ENCODE assay signal across 8 mouse cellular contexts in the genomic region with DNA sequence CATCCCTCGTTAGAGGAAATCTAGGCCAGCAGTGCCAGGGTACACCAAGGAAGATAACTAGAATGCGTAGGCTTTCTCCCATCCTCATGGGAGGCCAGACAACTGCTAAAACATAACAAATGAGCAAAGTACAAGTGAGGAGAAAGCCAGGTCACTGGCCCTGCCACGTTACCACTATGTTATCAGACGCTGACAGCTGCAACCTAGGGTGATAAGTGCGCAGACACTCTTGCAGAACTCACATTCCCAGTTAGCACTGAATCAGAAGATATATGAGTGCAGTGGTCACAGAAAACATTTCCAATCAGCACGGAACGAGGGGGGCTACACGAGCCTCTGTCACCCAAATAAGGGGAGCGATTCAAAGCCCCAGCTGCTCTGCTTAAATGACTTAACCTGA. TPM values are rescaled to one million over a fixed set of nuclear protein-coding genes. Genes with fewer than 3 reads are reported as not detected.
A peak's percentile ranks its signal among the peaks of the same experiment; 100 is the strongest.
DNase-seq lines count a peak whose midpoint lies in the region; ATAC-seq and TF ChIP-seq lines count a peak whose summit lies in the region.

No protein-coding gene starts in this region.

- H3K4me2 ChIP-seq in kidney, embryonic 15.5 days, result peak overlapping the region; percentile 88
- peak overlapping the region; percentile 92 for H3K4me2 ChIP-seq in limb, embryonic 12.5 days

- no peaks in the 10 kb centered on the region for H3K27me3 ChIP-seq in kidney, embryonic 15.5 days
- H3K27me3 ChIP-seq in embryonic facial prominence, embryonic 10.5 days (replicated peaks; ENCODE audit: low read depth, poor library complexity, severe bottlenecking), result no peaks in the 10 kb centered on the region
- no peaks in the 10 kb centered on the region for H3K27me3 ChIP-seq in limb, embryonic 12.5 days
- no peaks in the 10 kb centered on the region for H3K27me3 ChIP-seq in small intestine, adult 2 months (ENCODE audit: control insufficient read depth, insufficient read depth, low read length)

- DNase-seq in kidney, adult 18-20 months, result no peak
- DNase-seq in embryonic facial prominence, embryonic 10.5 days (ENCODE audit: low spot score), result no peak
- DNase-seq in gastrocnemius, postnatal 4 days (ENCODE audit: low spot score in 2 of 2), result no peak
- DNase-seq in cerebellum, postnatal 14 days, result no peak
- DNase-seq in kidney, postnatal 4 days, result no peak

- peaks cover 40% of the 10 kb centered on the region for H3K36me3 ChIP-seq in kidney, embryonic 15.5 days
- H3K36me3 ChIP-seq in embryonic facial prominence, embryonic 10.5 days (replicated peaks), result peaks cover 44% of the 10 kb centered on the region
- H3K36me3 ChIP-seq in limb, embryonic 12.5 days, result peaks cover 40% of the 10 kb centered on the region
- peaks cover 33% of the 10 kb centered on the region for H3K36me3 ChIP-seq in small intestine, adult 2 months (ENCODE audit: control insufficient read depth, insufficient read depth, low read length)

- H3K9me3 ChIP-seq in kidney, embryonic 15.5 days (replicated peaks), result no peaks in the 10 kb centered on the region
- no peaks in the 10 kb centered on the region for H3K9me3 ChIP-seq in embryonic facial prominence, embryonic 10.5 days
- H3K9me3 ChIP-seq in limb, embryonic 12.5 days, result no peaks in the 10 kb centered on the region

- no peak overlapping the region for H3K9ac ChIP-seq in kidney, embryonic 15.5 days
- no peak overlapping the region for H3K9ac ChIP-seq in limb, embryonic 12.5 days (replicated peaks)

- no peak; the same call in 1 of the 2 replicates for ATAC-seq in kidney, embryonic 15.5 days (replicated peaks; ENCODE audit: low FRiP score)
- ATAC-seq in limb, embryonic 12.5 days (ENCODE audit: insufficient number of reproducible peaks, insufficient read depth, low FRiP score, low TSS enrichment, low read depth), result no peak

- peaks cover 18% of the 10 kb centered on the region for H3K4me1 ChIP-seq in kidney, embryonic 15.5 days
- peaks cover 18% of the 10 kb centered on the region for H3K4me1 ChIP-seq in embryonic facial prominence, embryonic 10.5 days
- H3K4me1 ChIP-seq in limb, embryonic 12.5 days (replicated peaks), result peaks cover 15% of the 10 kb centered on the region
- H3K4me1 ChIP-seq in small intestine, adult 2 months (ENCODE audit: control insufficient read depth, insufficient read depth, insufficient read length, low read length), result peaks cover 9% of the 10 kb centered on the region

- H3K27ac ChIP-seq in kidney, embryonic 15.5 days, result no peak overlapping the region
- no peak overlapping the region for H3K27ac ChIP-seq in embryonic facial prominence, embryonic 10.5 days (replicated peaks)
- no peak overlapping the region for H3K27ac ChIP-seq in limb, embryonic 12.5 days
- H3K27ac ChIP-seq in small intestine, adult 2 months (ENCODE audit: insufficient read depth, low read depth, low read length), result peak overlapping the region; percentile 91

- no peak for TF ChIP-seq CTCF in small intestine, adult 2 months (IDR thresholded peaks at IDR 0.05; ENCODE audit: extremely low read depth, insufficient read length, insufficient replicate concordance, low read depth, low read length)

- 73% methylated on average over 9 of the region's 9 CpGs for WGBS in kidney, embryonic 15.5 days
- WGBS in embryonic facial prominence, embryonic 10.5 days, result 87% methylated on average over 9 of the region's 9 CpGs
- WGBS in limb, embryonic 12.5 days, result 85% methylated on average over 9 of the region's 9 CpGs
- WGBS in small intestine, adult 2 months, result 37% methylated on average over 9 of the region's 9 CpGs

- TF ChIP-seq POLR2A in small intestine, adult 2 months (IDR thresholded peaks at IDR 0.05; ENCODE audit: low read depth, low read length), result no peak

- H3K4me3 ChIP-seq in kidney, embryonic 15.5 days (replicated peaks), result peak overlapping the region; percentile 94
- peak overlapping the region; percentile 98 for H3K4me3 ChIP-seq in embryonic facial prominence, embryonic 10.5 days
- H3K4me3 ChIP-seq in limb, embryonic 12.5 days (replicated peaks), result peak overlapping the region; percentile 99
- peak overlapping the region; percentile 44 for H3K4me3 ChIP-seq in small intestine, adult 2 months (ENCODE audit: low read depth, low read length)

RNA-seq across cellular contexts. Expression of a gene that starts 1.4 kb away (rescaled TPM):
- 43.2 and 46.8 TPM in 2 replicates for polyA plus RNA-seq in kidney, embryonic 15.5 days (2015; fragmentation: Nextera tagmentation; extraction: Ambion mirVana)
- 47.3 and 50.7 TPM in 2 replicates for polyA plus RNA-seq in embryonic facial prominence, embryonic 10.5 days (2016; fragmentation: Nextera tagmentation; extraction: Ambion mirVana)
- polyA plus RNA-seq in limb, embryonic 12.5 days (2016; fragmentation: Nextera tagmentation; extraction: Ambion mirVana), result 45.6 and 47.1 TPM in 2 replicates
- polyA plus RNA-seq in small intestine, adult 2 months (2012; rRNA removed), result 26.2 and 57.3 TPM in 2 replicates
- 10 to 100 TPM; 12.6 to 13.7 TPM for total RNA-seq in gastrocnemius, postnatal 4 days (2021)

RNA-seq across cellular contexts. Expression of a gene that starts 12.2 kb away (rescaled TPM):
- 32.0 and 36.9 TPM in 2 replicates for polyA plus RNA-seq in kidney, embryonic 15.5 days (2015; fragmentation: Nextera tagmentation; extraction: Ambion mirVana)
- 5.3 and 6.1 TPM in 2 replicates for polyA plus RNA-seq in embryonic facial prominence, embryonic 10.5 days (2016; fragmentation: Nextera tagmentation; extraction: Ambion mirVana)
- polyA plus RNA-seq in limb, embryonic 12.5 days (2016; fragmentation: Nextera tagmentation; extraction: Ambion mirVana), result 5.0 and 6.7 TPM in 2 replicates
- 35.0 and 107 TPM in 2 replicates for polyA plus RNA-seq in small intestine, adult 2 months (2012; rRNA removed)
- 1 to 10 TPM; 1.2 to 1.5 TPM for total RNA-seq in gastrocnemius, postnatal 4 days (2021)

RNA-seq across cellular contexts. Expression of a gene that starts 18.9 kb away (rescaled TPM):
- polyA plus RNA-seq in kidney, embryonic 15.5 days (2015; fragmentation: Nextera tagmentation; extraction: Ambion mirVana), result 0.73 and 0.81 TPM in 2 replicates
- polyA plus RNA-seq in embryonic facial prominence, embryonic 10.5 days (2016; fragmentation: Nextera tagmentation; extraction: Ambion mirVana), result 0.77 and 1.0 TPM in 2 replicates
- polyA plus RNA-seq in limb, embryonic 12.5 days (2016; fragmentation: Nextera tagmentation; extraction: Ambion mirVana), result 0.44 and 0.65 TPM in 2 replicates
- polyA plus RNA-seq in small intestine, adult 2 months (2012; rRNA removed), result 0.03 and 0.04 TPM in 2 replicates
- total RNA-seq in gastrocnemius, postnatal 4 days (2021), result under 1 TPM in 1 of 2 experiments, not detected in 1; 0.10 TPM

RNA-seq across cellular contexts. Expression of a gene that starts 42.8 kb away (rescaled TPM):
- 48.8 and 49.7 TPM in 2 replicates for polyA plus RNA-seq in kidney, embryonic 15.5 days (2015; fragmentation: Nextera tagmentation; extraction: Ambion mirVana)
- polyA plus RNA-seq in embryonic facial prominence, embryonic 10.5 days (2016; fragmentation: Nextera tagmentation; extraction: Ambion mirVana), result 90.9 and 94.1 TPM in 2 replicates
- 63.9 and 64.0 TPM in 2 replicates for polyA plus RNA-seq in limb, embryonic 12.5 days (2016; fragmentation: Nextera tagmentation; extraction: Ambion mirVana)
- 4.6 and 8.7 TPM in 2 replicates for polyA plus RNA-seq in small intestine, adult 2 months (2012; rRNA removed)
- 10 to 100 TPM in 1 of 2 experiments, 1 to 10 TPM in 1; 8.4 to 10.4 TPM for total RNA-seq in gastrocnemius, postnatal 4 days (2021)

RNA-seq across cellular contexts. Expression of a gene that starts 53.0 kb away (rescaled TPM):
- polyA plus RNA-seq in kidney, embryonic 15.5 days (2015; fragmentation: Nextera tagmentation; extraction: Ambion mirVana), result 51.8 and 55.4 TPM in 2 replicates
- 52.9 and 58.5 TPM in 2 replicates for polyA plus RNA-seq in embryonic facial prominence, embryonic 10.5 days (2016; fragmentation: Nextera tagmentation; extraction: Ambion mirVana)
- polyA plus RNA-seq in limb, embryonic 12.5 days (2016; fragmentation: Nextera tagmentation; extraction: Ambion mirVana), result 52.5 and 56.7 TPM in 2 replicates
- 20.2 and 46.7 TPM in 2 replicates for polyA plus RNA-seq in small intestine, adult 2 months (2012; rRNA removed)
- 10 to 100 TPM; 24.6 to 25.9 TPM for total RNA-seq in gastrocnemius, postnatal 4 days (2021)

Comparison
In these comparisons a context has a peak if more than half of its experiments do, and no peak if none do; other contexts are left out.
1. H3K4me3 ChIP-seq: peak in every context shown above with its lines; median percentile 99 in limb, embryonic 12.5 days; 98 in embryonic facial prominence, embryonic 10.5 days; 94 in kidney, embryonic 15.5 days; 44 in small intestine, adult 2 months.